Mouse (Mus musculus): Measurements from ENCODE around the gene Sbds. TPM values are rescaled to one million over a fixed set of nuclear protein-coding genes. Genes with fewer than 3 reads are reported as not detected.

Sbds gene
- polyA plus RNA-seq, 1 experiment, result 47.2 TPM

DNA sequence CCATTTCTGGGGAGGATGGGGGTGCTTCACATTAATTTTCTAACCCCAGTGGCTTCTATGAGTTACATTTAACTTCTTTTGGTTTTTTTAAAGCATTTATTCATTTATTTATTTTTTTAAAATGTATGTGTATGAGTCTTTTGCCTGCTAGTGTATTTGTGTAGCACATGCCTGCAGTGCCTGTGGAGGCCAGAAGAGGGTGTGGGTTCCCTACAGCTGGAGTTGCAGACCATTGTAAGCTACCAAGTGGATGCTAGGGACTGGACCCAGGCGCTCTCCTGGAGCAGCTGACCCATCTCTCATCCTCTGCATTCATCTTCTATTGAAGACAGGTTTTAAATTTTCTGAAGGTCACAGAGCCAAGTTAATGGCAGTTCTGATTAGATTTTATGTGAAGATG, 17.0 kb upstream of the Sbds start:
- Histone ChIP-seq H3K79me2 (ENCODE audit: control insufficient read depth, insufficient read depth) (no peaks in the 10 kb centered on the region), H3ac (ENCODE audit: control insufficient read depth, insufficient read length) (no peak overlapping the region), H3K36me3 (ENCODE audit: control insufficient read depth, insufficient read depth) (peaks cover 9% of the 10 kb centered on the region), H3K4me3 (no peak overlapping the region), H3K4me2 (ENCODE audit: low read depth) (no peak overlapping the region), H3K27me3 (ENCODE audit: control insufficient read depth, insufficient read depth, insufficient read length) (no peaks in the 10 kb centered on the region)
- no peak for TF ChIP-seq TCF12 (IDR thresholded peaks at IDR 0.05; ENCODE audit: insufficient read depth, poor library complexity, severe bottlenecking)
- TF ChIP-seq MYOD1 (IDR thresholded peaks at IDR 0.05; ENCODE audit: control insufficient read depth in 1 of 3, insufficient read length in 2 of 3, low read depth in 2 of 3), result no peak
- TF ChIP-seq TCF3 (IDR thresholded peaks at IDR 0.05; ENCODE audit: insufficient read length, low read depth), result no peak
- no peak for TF ChIP-seq CEBPB (IDR thresholded peaks at IDR 0.05; ENCODE audit: insufficient read depth, poor library complexity, severe bottlenecking)
- no peak for TF ChIP-seq POLR2A (IDR thresholded peaks at IDR 0.05; ENCODE audit: insufficient read length, low read depth)
- no peak for TF ChIP-seq POLR2AphosphoS2 (IDR thresholded peaks at IDR 0.05; ENCODE audit: insufficient read length, low read depth)
- no peak for TF ChIP-seq E2F4 (IDR thresholded peaks at IDR 0.05; ENCODE audit: insufficient read depth)
- TF ChIP-seq SRF (IDR thresholded peaks at IDR 0.05; ENCODE audit: control insufficient read depth, insufficient read length, low read depth), result no peak
- TF ChIP-seq USF1 (IDR thresholded peaks at IDR 0.05; ENCODE audit: low read depth), result no peak
- no peak for TF ChIP-seq MAX (IDR thresholded peaks at IDR 0.05; ENCODE audit: low read depth)
- no peak for TF ChIP-seq MYOG (IDR thresholded peaks at IDR 0.05; ENCODE audit: control insufficient read depth in 1 of 3, insufficient read depth in 1 of 3, insufficient read length in 2 of 3, low read depth in 2 of 3)
- TF ChIP-seq REST (IDR thresholded peaks at IDR 0.05; ENCODE audit: insufficient read depth, insufficient read length), result no peak

DNA sequence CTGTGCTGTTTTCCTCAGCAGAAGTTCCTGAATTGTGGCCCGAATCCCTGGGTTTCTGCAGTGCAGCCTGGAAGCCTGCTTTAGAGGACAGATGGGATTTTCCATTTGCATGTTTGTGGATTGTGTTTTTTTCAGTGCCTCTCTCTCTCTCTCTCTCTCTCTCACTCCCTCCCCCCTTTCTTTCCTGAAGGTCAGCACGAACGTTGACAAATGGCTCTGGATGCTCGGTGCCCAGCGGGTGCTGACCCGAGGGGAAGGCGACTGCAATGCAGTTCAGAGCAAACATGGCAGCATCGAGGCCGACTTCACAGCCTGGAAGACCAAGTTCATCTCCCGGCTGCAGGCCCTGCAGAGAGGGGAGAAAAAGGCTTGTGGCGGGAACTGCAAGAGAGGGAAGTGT, 13.6 kb upstream of the Sbds start:
- H3ac ChIP-seq (ENCODE audit: control insufficient read depth, insufficient read length), result no peak overlapping the region
- no peak overlapping the region for H3K4me2 ChIP-seq (ENCODE audit: low read depth)
- H3K36me3 ChIP-seq (ENCODE audit: control insufficient read depth, insufficient read depth), result peaks cover 4% of the 10 kb centered on the region
- no peak for TF ChIP-seq MYOD1 (IDR thresholded peaks at IDR 0.05; ENCODE audit: control insufficient read depth in 1 of 3, insufficient read length in 2 of 3, low read depth in 2 of 3)
- TF ChIP-seq USF1 (IDR thresholded peaks at IDR 0.05; ENCODE audit: low read depth), result no peak
- H3K79me2 ChIP-seq (ENCODE audit: control insufficient read depth, insufficient read depth), result no peaks in the 10 kb centered on the region
- H3K4me3 ChIP-seq, result no peak overlapping the region
- no peaks in the 10 kb centered on the region for H3K27me3 ChIP-seq (ENCODE audit: control insufficient read depth, insufficient read depth, insufficient read length)

- H3K36me3 ChIP-seq (ENCODE audit: control insufficient read depth, insufficient read depth), result peaks cover 4% of the 10 kb centered on the region
- no peak overlapping the region for H3ac ChIP-seq (ENCODE audit: control insufficient read depth, insufficient read length)
- no peaks in the 10 kb centered on the region for H3K79me2 ChIP-seq (ENCODE audit: control insufficient read depth, insufficient read depth)
- H3K27me3 ChIP-seq (ENCODE audit: control insufficient read depth, insufficient read depth, insufficient read length), result no peaks in the 10 kb centered on the region
- TF ChIP-seq TCF3 (IDR thresholded peaks at IDR 0.05; ENCODE audit: insufficient read length, low read depth), result no peak
- no peak for TF ChIP-seq CEBPB (IDR thresholded peaks at IDR 0.05; ENCODE audit: insufficient read depth, poor library complexity, severe bottlenecking)
- no peak for TF ChIP-seq E2F4 (IDR thresholded peaks at IDR 0.05; ENCODE audit: insufficient read depth)
- no peak for TF ChIP-seq MAX (IDR thresholded peaks at IDR 0.05; ENCODE audit: low read depth)
- no peak for TF ChIP-seq MYOD1 (IDR thresholded peaks at IDR 0.05; ENCODE audit: control insufficient read depth in 1 of 3, insufficient read length in 2 of 3, low read depth in 2 of 3)
- TF ChIP-seq TCF12 (IDR thresholded peaks at IDR 0.05; ENCODE audit: insufficient read depth, poor library complexity, severe bottlenecking), result no peak
- no peak for TF ChIP-seq MYOG (IDR thresholded peaks at IDR 0.05; ENCODE audit: control insufficient read depth in 1 of 3, insufficient read depth in 1 of 3, insufficient read length in 2 of 3, low read depth in 2 of 3)
- no peak overlapping the region for H3K4me2 ChIP-seq (ENCODE audit: low read depth)
- H3K4me3 ChIP-seq, result no peak overlapping the region
Measured at GRCm38 (mm10) chr5:130267316-130267715, 12.0 kb upstream of the Sbds start.

- H3K4me2 ChIP-seq (ENCODE audit: low read depth), result no peak overlapping the region
- H3K27me3 ChIP-seq (ENCODE audit: control insufficient read depth, insufficient read depth, insufficient read length), result no peaks in the 10 kb centered on the region
- peaks cover 4% of the 10 kb centered on the region for H3K36me3 ChIP-seq (ENCODE audit: control insufficient read depth, insufficient read depth)
- H3K79me2 ChIP-seq (ENCODE audit: control insufficient read depth, insufficient read depth), result no peaks in the 10 kb centered on the region
- H3K4me3 ChIP-seq, result no peak overlapping the region
- TF ChIP-seq TCF12 (IDR thresholded peaks at IDR 0.05; ENCODE audit: insufficient read depth, poor library complexity, severe bottlenecking) (no peak), MAX (IDR thresholded peaks at IDR 0.05; ENCODE audit: low read depth) (no peak), CEBPB (IDR thresholded peaks at IDR 0.05; ENCODE audit: insufficient read depth, poor library complexity, severe bottlenecking) (no peak), SRF (IDR thresholded peaks at IDR 0.05; ENCODE audit: control insufficient read depth, insufficient read length, low read depth) (no peak), REST (IDR thresholded peaks at IDR 0.05; ENCODE audit: insufficient read depth, insufficient read length) (no peak), MYOG (IDR thresholded peaks at IDR 0.05; ENCODE audit: control insufficient read depth in 1 of 3, insufficient read depth in 1 of 3, insufficient read length in 2 of 3, low read depth in 2 of 3) (no peak), E2F4 (IDR thresholded peaks at IDR 0.05; ENCODE audit: insufficient read depth) (no peak), MYOD1 (IDR thresholded peaks at IDR 0.05; ENCODE audit: control insufficient read depth in 1 of 3, insufficient read length in 2 of 3, low read depth in 2 of 3) (no peak), POLR2AphosphoS2 (IDR thresholded peaks at IDR 0.05; ENCODE audit: insufficient read length, low read depth) (no peak), TCF3 (IDR thresholded peaks at IDR 0.05; ENCODE audit: insufficient read length, low read depth) (no peak), USF1 (IDR thresholded peaks at IDR 0.05; ENCODE audit: low read depth) (no peak), POLR2A (IDR thresholded peaks at IDR 0.05; ENCODE audit: insufficient read length, low read depth) (no peak)
- no peak overlapping the region for H3ac ChIP-seq (ENCODE audit: control insufficient read depth, insufficient read length)
Measured at GRCm38 (mm10) chr5:130266651-130267050, 11.3 kb upstream of the Sbds start.

DNA sequence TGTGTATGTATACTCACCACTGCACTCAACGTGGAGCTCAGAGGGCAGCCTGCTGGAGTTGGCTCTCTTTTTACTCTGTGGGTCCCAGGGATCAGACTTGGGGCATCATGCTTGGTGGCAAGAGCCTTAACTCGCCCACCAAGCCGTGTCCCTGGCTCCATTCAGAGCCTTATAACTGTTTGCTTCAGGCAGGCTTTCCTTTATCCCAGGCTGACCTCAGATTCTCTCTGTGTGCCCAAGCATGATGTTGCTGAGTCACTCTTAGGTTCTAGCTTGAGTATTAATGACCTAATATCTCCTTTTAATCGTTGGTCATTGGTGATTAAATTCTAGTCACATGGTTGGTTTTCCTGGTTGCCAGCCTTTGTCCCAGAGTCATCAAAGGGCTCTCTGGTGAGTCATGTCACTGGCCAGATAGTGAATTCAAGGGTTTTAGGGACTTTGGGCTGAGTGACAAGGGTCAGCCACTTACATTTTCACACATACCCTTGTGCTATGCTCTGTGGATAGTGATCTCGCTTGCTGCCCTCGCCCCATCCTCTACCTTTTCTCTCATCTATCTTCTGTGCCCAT, 9.2 kb upstream of the Sbds start:
- no peaks in the 10 kb centered on the region for H3K27me3 ChIP-seq (ENCODE audit: control insufficient read depth, insufficient read depth, insufficient read length)
- peaks cover under 1% of the 10 kb centered on the region for H3K79me2 ChIP-seq (ENCODE audit: control insufficient read depth, insufficient read depth)
- no peak overlapping the region for H3K4me3 ChIP-seq
- TF ChIP-seq E2F4 (IDR thresholded peaks at IDR 0.05; ENCODE audit: insufficient read depth) (no peak), POLR2AphosphoS2 (IDR thresholded peaks at IDR 0.05; ENCODE audit: insufficient read length, low read depth) (no peak), CEBPB (IDR thresholded peaks at IDR 0.05; ENCODE audit: insufficient read depth, poor library complexity, severe bottlenecking) (no peak), MYOD1 (IDR thresholded peaks at IDR 0.05; ENCODE audit: control insufficient read depth in 1 of 3, insufficient read length in 2 of 3, low read depth in 2 of 3) (no peak), TCF12 (IDR thresholded peaks at IDR 0.05; ENCODE audit: insufficient read depth, poor library complexity, severe bottlenecking) (no peak), MAX (IDR thresholded peaks at IDR 0.05; ENCODE audit: low read depth) (no peak), POLR2A (IDR thresholded peaks at IDR 0.05; ENCODE audit: insufficient read length, low read depth) (no peak), USF1 (IDR thresholded peaks at IDR 0.05; ENCODE audit: low read depth) (no peak), TCF3 (IDR thresholded peaks at IDR 0.05; ENCODE audit: insufficient read length, low read depth) (no peak), SRF (IDR thresholded peaks at IDR 0.05; ENCODE audit: control insufficient read depth, insufficient read length, low read depth) (no peak), REST (IDR thresholded peaks at IDR 0.05; ENCODE audit: insufficient read depth, insufficient read length) (no peak), MYOG (IDR thresholded peaks at IDR 0.05; ENCODE audit: control insufficient read depth in 1 of 3, insufficient read depth in 1 of 3, insufficient read length in 2 of 3, low read depth in 2 of 3) (no peak)
- peaks cover 4% of the 10 kb centered on the region for H3K36me3 ChIP-seq (ENCODE audit: control insufficient read depth, insufficient read depth)
- no peak overlapping the region for H3K4me2 ChIP-seq (ENCODE audit: low read depth)
- H3ac ChIP-seq (ENCODE audit: control insufficient read depth, insufficient read length), result no peak overlapping the region

Measured in myocyte (in vitro differentiated cells).